Mouse (Mus musculus): ENCODE measurements around the gene Amdhd2. TPM values are rescaled to one million over a fixed set of nuclear protein-coding genes. Genes with fewer than 3 reads are reported as not detected.

Gene Amdhd2
- polyA plus RNA-seq, 1 experiment from 2014 or later = 30.8 TPM

DNA sequence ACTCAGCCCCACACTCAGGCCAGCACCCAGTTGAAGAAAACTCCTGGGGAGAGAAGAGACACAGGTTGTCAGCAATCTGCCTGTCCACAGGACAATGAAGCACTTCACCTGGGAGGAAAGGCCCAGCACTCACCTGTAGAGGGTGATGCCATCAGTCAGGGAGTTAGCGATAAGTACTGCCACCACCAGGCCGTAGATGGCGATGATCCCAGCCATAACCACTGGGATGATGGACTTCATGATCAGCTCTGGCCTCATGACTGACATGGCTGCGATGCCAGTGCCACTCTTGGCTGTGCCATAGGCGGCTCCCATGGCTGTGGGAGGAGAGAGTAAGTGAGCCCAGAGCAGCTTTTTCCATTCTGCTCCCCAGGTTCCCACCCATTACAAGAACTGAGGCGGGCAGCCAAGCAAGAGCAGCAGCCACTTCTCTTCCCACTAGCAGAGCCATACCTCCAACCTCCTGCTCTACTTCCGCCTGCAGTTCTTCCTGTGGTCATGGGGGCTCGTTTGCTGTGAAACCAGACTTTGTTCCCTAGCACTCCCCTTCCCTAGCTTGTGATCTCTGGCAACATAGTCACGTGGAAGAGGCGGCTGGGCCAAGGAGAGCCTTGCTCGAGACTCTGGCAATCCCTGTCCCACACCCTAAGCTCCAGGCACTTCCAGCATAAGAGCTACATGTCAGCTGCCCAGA, 1.1 kb upstream of the Amdhd2 start:
- Histone ChIP-seq H3K4me1 (replicated peaks; ENCODE audit: control insufficient read depth, insufficient read depth, low read length) (peaks cover 17% of the 10 kb centered on the region), H3K36me3 (ENCODE audit: control insufficient read depth, insufficient read depth, low read length) (peaks cover 4% of the 10 kb centered on the region), H3K9ac (ENCODE audit: low read length) (no peak overlapping the region), H3K27ac (ENCODE audit: low read length) (no peak overlapping the region), H3K4me3 (ENCODE audit: low read length) (no peak overlapping the region), H3K9me3 (ENCODE audit: control insufficient read depth, low read length) (no peaks in the 10 kb centered on the region), H3K4me2 (ENCODE audit: low read depth, low read length) (no peak overlapping the region), H3K27me3 (ENCODE audit: control insufficient read depth, insufficient read depth, low read depth, low read length) (no peaks in the 10 kb centered on the region)
- ATAC-seq (ENCODE audit: low read depth) = no peak
- WGBS = 80% methylated on average over 9 of the region's 11 CpGs

DNA sequence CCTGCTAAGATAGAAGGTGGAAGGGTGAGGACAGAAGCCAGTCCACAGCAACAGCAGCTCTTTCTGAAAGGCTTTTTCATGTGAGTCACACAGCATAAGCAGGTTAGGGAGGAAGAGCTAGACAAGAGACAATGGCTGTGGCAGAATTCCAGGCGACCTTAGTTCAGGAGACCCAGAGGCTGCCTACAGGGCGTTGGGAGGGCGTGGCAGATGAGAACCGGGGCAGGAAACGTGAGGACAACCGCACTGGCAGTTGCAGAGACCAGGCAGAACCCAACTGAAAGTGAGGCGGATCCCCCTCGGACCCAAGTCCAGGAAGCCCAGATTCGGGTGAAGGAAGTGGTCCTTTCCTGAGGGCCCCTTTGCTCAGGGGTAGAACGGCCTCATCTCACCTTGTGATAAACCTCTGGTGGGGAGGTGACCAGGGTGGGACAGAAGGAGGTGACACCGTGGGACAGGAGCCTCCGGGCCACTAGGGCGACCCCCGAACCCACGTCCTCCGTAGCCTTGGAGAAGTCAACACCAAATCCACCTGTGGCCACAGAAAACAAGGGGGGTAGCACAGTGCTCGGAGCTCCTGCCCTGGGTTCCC, 886 bp downstream of the Amdhd2 start:
- Histone ChIP-seq H3K36me3 (ENCODE audit: control insufficient read depth, insufficient read depth, low read length) (peaks cover 4% of the 10 kb centered on the region), H3K4me2 (ENCODE audit: low read depth, low read length) (peak overlapping the region; percentile 95), H3K9me3 (ENCODE audit: control insufficient read depth, low read length) (no peaks in the 10 kb centered on the region), H3K27ac (ENCODE audit: low read length) (no peak overlapping the region; the same call in 1 of the 2 replicates), H3K4me3 (ENCODE audit: low read length) (peak overlapping the region; percentile 86), H3K4me1 (replicated peaks; ENCODE audit: control insufficient read depth, insufficient read depth, low read length) (peaks cover 11% of the 10 kb centered on the region), H3K27me3 (ENCODE audit: control insufficient read depth, insufficient read depth, low read depth, low read length) (no peaks in the 10 kb centered on the region), H3K9ac (ENCODE audit: low read length) (peak overlapping the region; percentile 84)
- ATAC-seq (ENCODE audit: low read depth) = peak; percentile 7; the same call in 1 of the 2 replicates
- 17% methylated on average over 17 of the region's 17 CpGs for whole genome bisulfite sequencing

DNA sequence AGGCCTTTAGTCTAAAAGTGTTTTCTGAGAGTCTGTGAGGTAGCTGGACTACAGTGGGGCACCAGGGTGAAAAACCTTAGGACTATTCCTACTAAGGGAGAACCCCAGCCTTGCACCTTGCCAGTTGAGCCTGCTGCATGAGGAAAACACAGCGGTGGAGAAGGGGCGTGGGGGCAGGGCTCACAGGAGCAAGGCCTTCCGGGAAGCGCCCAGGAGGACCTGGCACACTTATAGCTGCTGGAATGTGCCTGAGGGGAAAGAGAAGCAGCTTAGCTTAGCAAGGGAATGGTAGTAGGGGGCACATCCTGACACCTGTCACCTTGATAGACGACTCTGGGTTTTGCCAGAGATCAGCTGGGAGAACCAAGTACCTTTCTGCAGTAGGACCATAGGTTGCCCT, 2.1 kb downstream of the Amdhd2 start:
- H3K27me3 ChIP-seq (ENCODE audit: control insufficient read depth, insufficient read depth, low read depth, low read length) = no peaks in the 10 kb centered on the region
- H3K9me3 ChIP-seq (ENCODE audit: control insufficient read depth, low read length) = no peaks in the 10 kb centered on the region
- no peak overlapping the region for H3K27ac ChIP-seq (ENCODE audit: low read length)
- H3K4me2 ChIP-seq (ENCODE audit: low read depth, low read length) = no peak overlapping the region
- H3K4me1 ChIP-seq (replicated peaks; ENCODE audit: control insufficient read depth, insufficient read depth, low read length) = peaks cover 7% of the 10 kb centered on the region
- WGBS = 80% methylated on average over 5 of the region's 5 CpGs
- ATAC-seq (ENCODE audit: low read depth) = no peak
- H3K4me3 ChIP-seq (ENCODE audit: low read length) = no peak overlapping the region
- H3K36me3 ChIP-seq (ENCODE audit: control insufficient read depth, insufficient read depth, low read length) = peaks cover 2% of the 10 kb centered on the region
- no peak overlapping the region for H3K9ac ChIP-seq (ENCODE audit: low read length)

DNA sequence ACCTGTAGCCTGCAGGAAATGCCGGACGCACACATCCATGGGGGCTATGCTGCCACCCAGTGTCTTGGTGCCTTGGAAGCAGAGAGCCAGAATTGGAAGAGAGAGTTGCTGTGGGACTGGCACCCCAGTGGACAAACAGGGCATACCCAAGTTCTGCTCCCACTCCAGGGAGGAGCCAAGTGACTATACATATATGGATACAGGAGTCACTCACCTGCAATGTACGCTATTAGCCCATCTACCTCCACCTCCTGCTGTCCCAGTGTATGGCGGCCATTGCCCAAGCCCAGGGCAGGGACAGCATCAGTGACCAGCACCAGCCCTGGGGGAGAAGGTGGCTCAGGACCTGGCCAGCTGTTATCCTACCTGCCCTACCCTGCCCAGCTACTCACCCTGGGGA, 6.0 kb downstream of the Amdhd2 start:
- no peak overlapping the region for H3K9ac ChIP-seq (ENCODE audit: low read length)
- ATAC-seq (ENCODE audit: low read depth) = no peak
- H3K4me1 ChIP-seq (replicated peaks; ENCODE audit: control insufficient read depth, insufficient read depth, low read length) = peaks cover under 1% of the 10 kb centered on the region
- no peaks in the 10 kb centered on the region for H3K36me3 ChIP-seq (ENCODE audit: control insufficient read depth, insufficient read depth, low read length)
- no peak overlapping the region for H3K4me3 ChIP-seq (ENCODE audit: low read length)
- no peak overlapping the region for H3K4me2 ChIP-seq (ENCODE audit: low read depth, low read length)
- 87% methylated on average over 4 of the region's 4 CpGs for WGBS
- H3K27me3 ChIP-seq (ENCODE audit: control insufficient read depth, insufficient read depth, low read depth, low read length) = no peaks in the 10 kb centered on the region
- H3K27ac ChIP-seq (ENCODE audit: low read length) = no peak overlapping the region
- no peaks in the 10 kb centered on the region for H3K9me3 ChIP-seq (ENCODE audit: control insufficient read depth, low read length)

DNA sequence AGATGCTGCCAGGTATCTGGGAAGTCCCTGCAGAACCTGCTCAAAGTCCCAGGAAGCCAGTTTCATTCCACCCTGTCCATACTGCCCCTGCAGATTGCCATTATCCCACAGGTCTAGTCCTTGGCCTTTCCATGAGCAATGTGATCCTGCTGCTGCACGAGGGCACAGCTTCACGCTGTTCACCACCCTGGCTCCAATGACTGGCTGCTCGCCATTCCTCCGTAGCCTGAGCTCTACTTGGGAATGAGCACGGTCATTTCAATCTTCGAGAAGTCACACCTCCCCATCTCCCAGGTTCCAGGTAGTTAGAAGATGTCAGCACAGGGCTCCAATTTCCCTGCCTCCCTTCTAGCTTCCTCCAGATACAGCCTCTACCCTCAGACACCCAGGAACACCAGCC, 6.4 kb downstream of the Amdhd2 start:
- Histone ChIP-seq H3K4me2 (ENCODE audit: low read depth, low read length) (no peak overlapping the region), H3K27ac (ENCODE audit: low read length) (no peak overlapping the region), H3K9me3 (ENCODE audit: control insufficient read depth, low read length) (no peaks in the 10 kb centered on the region), H3K4me3 (ENCODE audit: low read length) (no peak overlapping the region), H3K27me3 (ENCODE audit: control insufficient read depth, insufficient read depth, low read depth, low read length) (no peaks in the 10 kb centered on the region), H3K36me3 (ENCODE audit: control insufficient read depth, insufficient read depth, low read length) (no peaks in the 10 kb centered on the region), H3K4me1 (replicated peaks; ENCODE audit: control insufficient read depth, insufficient read depth, low read length) (peaks cover 3% of the 10 kb centered on the region), H3K9ac (ENCODE audit: low read length) (no peak overlapping the region)
- ATAC-seq (ENCODE audit: low read depth) = no peak
- 92% methylated on average over 6 of the region's 6 CpGs for WGBS

DNA sequence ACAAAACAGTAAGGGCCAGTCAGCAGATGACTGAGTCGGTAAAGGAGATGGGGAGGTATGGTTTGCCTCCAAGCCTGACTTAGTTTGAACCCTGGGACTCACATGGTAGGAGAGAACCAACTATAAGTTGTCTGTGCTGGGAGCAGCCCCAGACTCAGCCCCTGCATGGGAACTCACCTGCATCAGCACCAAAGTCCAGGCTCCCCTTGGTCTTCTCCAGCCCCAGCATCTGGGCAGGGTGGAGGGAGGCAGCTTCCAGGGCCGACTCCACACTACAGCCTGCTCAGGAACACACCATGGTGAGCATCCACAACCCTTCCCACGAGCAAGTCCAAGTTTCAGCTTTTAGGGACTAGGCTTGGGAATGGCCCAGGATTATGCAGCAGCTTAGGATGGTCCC, 7.2 kb downstream of the Amdhd2 start:
- WGBS = 76% methylated on average over 3 of the region's 3 CpGs
- Histone ChIP-seq H3K36me3 (ENCODE audit: control insufficient read depth, insufficient read depth, low read length) (no peaks in the 10 kb centered on the region), H3K4me1 (replicated peaks; ENCODE audit: control insufficient read depth, insufficient read depth, low read length) (peaks cover 8% of the 10 kb centered on the region), H3K4me2 (ENCODE audit: low read depth, low read length) (no peak overlapping the region), H3K9me3 (ENCODE audit: control insufficient read depth, low read length) (no peaks in the 10 kb centered on the region), H3K27me3 (ENCODE audit: control insufficient read depth, insufficient read depth, low read depth, low read length) (no peaks in the 10 kb centered on the region), H3K4me3 (ENCODE audit: low read length) (no peak overlapping the region), H3K27ac (ENCODE audit: low read length) (no peak overlapping the region), H3K9ac (ENCODE audit: low read length) (no peak overlapping the region)
- ATAC-seq (ENCODE audit: low read depth) = no peak

DNA sequence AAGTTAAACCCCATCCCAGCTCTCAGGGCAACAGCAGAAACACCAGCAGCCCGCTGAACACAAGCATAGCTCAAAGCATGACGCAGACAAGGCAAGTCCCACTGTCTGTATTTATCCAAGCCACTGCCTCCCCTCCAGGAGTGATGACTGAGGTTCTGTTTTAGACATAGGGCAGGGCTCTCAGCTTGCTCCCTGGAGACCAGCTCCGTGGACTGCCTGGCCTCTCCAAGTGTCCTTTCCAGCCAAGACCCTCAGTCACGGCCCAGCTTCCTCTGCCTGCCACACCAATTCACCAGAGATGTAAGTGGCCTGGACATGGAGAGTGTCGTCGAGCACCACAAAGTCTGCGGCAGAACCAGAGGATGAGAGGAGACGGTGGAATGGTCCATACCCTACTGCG, 7.8 kb downstream of the Amdhd2 start:
- Histone ChIP-seq H3K27me3 (ENCODE audit: control insufficient read depth, insufficient read depth, low read depth, low read length) (no peaks in the 10 kb centered on the region), H3K9me3 (ENCODE audit: control insufficient read depth, low read length) (no peaks in the 10 kb centered on the region), H3K36me3 (ENCODE audit: control insufficient read depth, insufficient read depth, low read length) (no peaks in the 10 kb centered on the region), H3K4me2 (ENCODE audit: low read depth, low read length) (no peak overlapping the region), H3K27ac (ENCODE audit: low read length) (no peak overlapping the region), H3K4me3 (ENCODE audit: low read length) (no peak overlapping the region), H3K9ac (ENCODE audit: low read length) (no peak overlapping the region), H3K4me1 (replicated peaks; ENCODE audit: control insufficient read depth, insufficient read depth, low read length) (peaks cover 10% of the 10 kb centered on the region)
- 87% methylated on average over 9 of the region's 9 CpGs for WGBS
- ATAC-seq (ENCODE audit: low read depth) = no peak

DNA sequence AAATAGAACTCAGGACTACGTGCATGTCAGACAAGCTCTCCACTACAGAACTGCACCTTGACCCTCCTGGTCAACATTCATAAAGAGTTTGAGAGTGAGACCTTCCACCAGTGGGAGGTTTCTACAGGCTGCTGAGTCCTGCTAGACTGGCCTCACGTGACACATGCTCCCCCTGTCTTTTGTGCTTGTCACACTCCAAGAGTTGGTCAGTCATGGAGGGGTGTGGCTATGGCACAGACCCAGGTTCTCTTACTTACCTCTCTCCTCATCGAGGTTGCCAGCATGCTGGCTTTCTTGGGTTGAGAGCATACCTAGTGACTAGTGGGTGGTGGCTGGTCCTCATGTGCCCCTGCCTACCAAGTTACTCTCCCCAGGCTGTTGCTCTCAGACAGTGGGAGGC, 9.1 kb downstream of the Amdhd2 start:
- no peak overlapping the region for H3K9ac ChIP-seq (ENCODE audit: low read length)
- H3K27ac ChIP-seq (ENCODE audit: low read length) = no peak overlapping the region
- peaks cover 10% of the 10 kb centered on the region for H3K4me1 ChIP-seq (replicated peaks; ENCODE audit: control insufficient read depth, insufficient read depth, low read length)
- H3K4me3 ChIP-seq (ENCODE audit: low read length) = no peak overlapping the region
- no peak overlapping the region for H3K4me2 ChIP-seq (ENCODE audit: low read depth, low read length)
- H3K9me3 ChIP-seq (ENCODE audit: control insufficient read depth, low read length) = no peaks in the 10 kb centered on the region
- no peaks in the 10 kb centered on the region for H3K27me3 ChIP-seq (ENCODE audit: control insufficient read depth, insufficient read depth, low read depth, low read length)
- WGBS = 57% methylated on average over 3 of the region's 3 CpGs
- no peak for ATAC-seq (ENCODE audit: low read depth)
- no peaks in the 10 kb centered on the region for H3K36me3 ChIP-seq (ENCODE audit: control insufficient read depth, insufficient read depth, low read length)

DNA sequence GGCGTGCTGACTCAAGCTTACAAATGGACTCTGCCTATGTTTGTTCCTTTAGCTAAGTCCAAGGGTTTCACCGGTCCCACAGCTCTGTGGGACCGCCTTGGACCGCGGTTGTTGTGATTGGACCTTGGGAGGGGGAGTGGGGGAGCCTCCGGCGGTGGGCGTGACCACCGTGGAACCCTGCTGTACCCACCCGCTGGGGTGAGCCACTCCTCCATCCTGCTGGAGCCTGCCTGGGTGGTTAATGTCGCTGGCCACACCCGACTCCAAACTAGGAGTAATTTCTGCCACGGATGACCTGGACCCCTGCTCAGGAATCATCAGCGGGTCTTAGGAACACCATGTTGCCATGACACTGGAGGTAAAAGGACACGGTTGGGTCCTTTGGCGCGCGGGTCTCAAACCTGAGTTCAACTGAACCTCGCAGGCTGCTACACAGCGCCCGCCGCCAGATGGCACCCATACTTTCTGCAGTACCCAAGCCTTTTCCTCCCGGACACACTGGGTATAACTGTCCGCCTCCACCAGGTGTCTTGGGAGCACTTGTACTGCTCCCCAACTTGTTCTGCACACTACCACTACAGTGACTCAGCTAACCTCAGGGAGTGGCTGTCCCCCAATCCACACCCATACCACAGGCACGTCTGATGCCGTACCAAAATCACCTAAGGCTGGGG, 11.5 kb downstream of the Amdhd2 start:
- no peaks in the 10 kb centered on the region for H3K9me3 ChIP-seq (ENCODE audit: control insufficient read depth, low read length)
- H3K4me3 ChIP-seq (ENCODE audit: low read length) = peak overlapping the region; percentile 46
- peak; percentile 91 for ATAC-seq (ENCODE audit: low read depth)
- H3K27ac ChIP-seq (ENCODE audit: low read length) = no peak overlapping the region
- no peaks in the 10 kb centered on the region for H3K27me3 ChIP-seq (ENCODE audit: control insufficient read depth, insufficient read depth, low read depth, low read length)
- H3K36me3 ChIP-seq (ENCODE audit: control insufficient read depth, insufficient read depth, low read length) = no peaks in the 10 kb centered on the region
- H3K9ac ChIP-seq (ENCODE audit: low read length) = peak overlapping the region; percentile 51
- 1% methylated on average over 26 of the region's 26 CpGs for WGBS
- peaks cover 10% of the 10 kb centered on the region for H3K4me1 ChIP-seq (replicated peaks; ENCODE audit: control insufficient read depth, insufficient read depth, low read length)
- peak overlapping the region; percentile 87 for H3K4me2 ChIP-seq (ENCODE audit: low read depth, low read length)
